Mouse (Mus musculus) forebrain, postnatal 0 days (tissue): ENCODE measurements around the gene Ift88. TPM values are rescaled to one million over a fixed set of nuclear protein-coding genes. Genes with fewer than 3 reads are reported as not detected.

ENCODE experiments used
- ATAC-seq: fragments of 200-750 bp; cut with Nextera tagmentation; 2 replicates; pipeline ENCODE4 v1.8.0; 2017; ENCODE audit warnings: mild to moderate bottlenecking, moderate library complexity
- DNase-seq: peaks from one replicate; pipeline ENCODE4 v3.0.0-alpha.2; 2015
- H3K27ac ChIP-seq: fragments of 300-500 bp; sonication (generic); 2 replicates; pipeline ENCODE4 v1.5.1; 2014; ENCODE audit warnings: low read depth, mild to moderate bottlenecking, antibody characterized with exemption, low read length, moderate library complexity, mixed read lengths
- H3K27me3 ChIP-seq: fragments of 300-500 bp; sonication (generic); 2 replicates; pipeline ENCODE4 v1.6.1; 2014; ENCODE audit warnings: mild to moderate bottlenecking, low read length, mixed read lengths; ENCODE audit not compliant: insufficient read depth
- H3K36me3 ChIP-seq: fragments of 300-500 bp; sonication (generic); 2 replicates; pipeline ENCODE4 v1.6.1; 2014; ENCODE audit warnings: mild to moderate bottlenecking, moderate library complexity; ENCODE audit not compliant: insufficient read depth
- H3K4me1 ChIP-seq: fragments of 300-500 bp; sonication (generic); 2 replicates; pipeline ENCODE4 v1.6.1; 2014; ENCODE audit warnings: antibody characterized with exemption; ENCODE audit not compliant: insufficient read depth
- H3K4me2 ChIP-seq: fragments of 300-500 bp; sonication (generic); 2 replicates; pipeline ENCODE4 v1.6.1; 2014; ENCODE audit warnings: low read depth, mild to moderate bottlenecking, moderate library complexity
- H3K4me3 ChIP-seq: fragments of 300-500 bp; sonication (generic); 2 replicates; pipeline ENCODE4 v1.5.1; 2014; ENCODE audit warnings: low read depth, low read length, mixed read lengths
- H3K9ac ChIP-seq: fragments of 300-500 bp; sonication (generic); 2 replicates; pipeline ENCODE4 v1.6.1; 2014; ENCODE audit warnings: mild to moderate bottlenecking
- H3K9me3 ChIP-seq: fragments of 300-500 bp; sonication (generic); 2 replicates; pipeline ENCODE4 v1.6.1; 2016; ENCODE audit warnings: low read length
- CTCF ChIP-seq: sonication (generic); IDR thresholded peaks from 2 replicates; pipeline ENCODE4 v1.5.1; 2016; ENCODE audit warnings: antibody characterized with exemption, control low read depth, low read depth
- WGBS: fragments of 180-500 bp; shearing (Covaris S2); extraction: QIAGEN DNeasy Blood & Tissue Kit; methylation state at CpG from one replicate; pipeline ENCODE4 v1.1.7; 2014; 5-methylcytosine and 5-hydroxymethylcytosine counted together
- polyA plus RNA-seq: library from polyadenylated mRNA; unstranded; fragments of >200 nt; fragmentation: Nextera tagmentation; extraction: Ambion mirVana; gene quantifications from 2 replicates; pipeline ENCODE4 v1.2.1, GENCODE M21; 2015
- total RNA-seq: library from RNA; depleted of rRNA; stranded (reverse); fragments of >200 nt; gene quantifications from 2 replicates; pipeline ENCODE4 v1.2.3, GENCODE M21; 2014; rRNA removed

Gene Ift88
- total and polyA plus RNA-seq, 2 experiments from 2014 or later, result 14.8 to 15.0 TPM

GRCm38 (mm10) chr14:57547062-57547461 is 123.2 kb downstream of the Ift88 start:
- H3K4me1 ChIP-seq, result no peaks in the 10 kb centered on the region
- ATAC-seq, result no peak
- DNase-seq, result no peak
- peaks cover 22% of the 10 kb centered on the region for H3K36me3 ChIP-seq
- H3K9ac ChIP-seq, result no peak overlapping the region
- 83% methylated on average over 5 of the region's 5 CpGs for WGBS
- H3K4me3 ChIP-seq, result no peak overlapping the region
- no peak overlapping the region for H3K4me2 ChIP-seq
- no peak for TF ChIP-seq CTCF
- H3K27me3 ChIP-seq, result no peaks in the 10 kb centered on the region
- H3K27ac ChIP-seq, result no peak overlapping the region
- H3K9me3 ChIP-seq, result no peaks in the 10 kb centered on the region

- no peak for ATAC-seq
- H3K4me1 ChIP-seq, result no peaks in the 10 kb centered on the region
- TF ChIP-seq CTCF, result no peak
Observed at GRCm38 (mm10) chr14:57552945-57553344, 129.1 kb downstream of the Ift88 start.

GRCm38 (mm10) chr14:57554434-57554833 is 130.6 kb downstream of the Ift88 start:
- WGBS, result 96% methylated on average over 5 of the region's 5 CpGs

More at GRCm38 (mm10) chr14:57552945-57553344, 129.1 kb downstream of the Ift88 start:
- H3K9ac ChIP-seq, result no peak overlapping the region
- no peaks in the 10 kb centered on the region for H3K9me3 ChIP-seq
- no peak for DNase-seq
- H3K4me3 ChIP-seq, result no peak overlapping the region
- H3K4me2 ChIP-seq, result no peak overlapping the region
- peaks cover 8% of the 10 kb centered on the region; the same call in 1 of the 2 replicates for H3K36me3 ChIP-seq
- no peak overlapping the region for H3K27ac ChIP-seq
- H3K27me3 ChIP-seq, result no peaks in the 10 kb centered on the region

GRCm38 (mm10) chr14:57555471-57556070 is 131.7 kb downstream of the Ift88 start:
- Histone ChIP-seq H3K4me3 (no peak overlapping the region), H3K27me3 (no peaks in the 10 kb centered on the region), H3K9ac (no peak overlapping the region), H3K4me2 (no peak overlapping the region), H3K4me1 (no peaks in the 10 kb centered on the region), H3K36me3 (no peaks in the 10 kb centered on the region), H3K9me3 (no peaks in the 10 kb centered on the region), H3K27ac (no peak overlapping the region)
- ATAC-seq (no peak), DNase-seq (no peak)
- 81% methylated on average over 7 of the region's 7 CpGs for WGBS
- TF ChIP-seq CTCF, result no peak

More at GRCm38 (mm10) chr14:57554434-57554833, 130.6 kb downstream of the Ift88 start:
- no peak for TF ChIP-seq CTCF
- ATAC-seq, result no peak
- no peaks in the 10 kb centered on the region for H3K27me3 ChIP-seq
- no peak overlapping the region for H3K27ac ChIP-seq
- no peak overlapping the region for H3K9ac ChIP-seq
- peaks cover 4% of the 10 kb centered on the region; the same call in 1 of the 2 replicates for H3K36me3 ChIP-seq
- no peaks in the 10 kb centered on the region for H3K4me1 ChIP-seq
- DNase-seq, result no peak
- no peak overlapping the region for H3K4me3 ChIP-seq
- H3K4me2 ChIP-seq, result no peak overlapping the region
- H3K9me3 ChIP-seq, result no peaks in the 10 kb centered on the region

GRCm38 (mm10) chr14:57556922-57557321 is 133.1 kb downstream of the Ift88 start:
- Histone ChIP-seq H3K27me3 (no peaks in the 10 kb centered on the region), H3K9me3 (no peaks in the 10 kb centered on the region), H3K4me2 (no peak overlapping the region), H3K9ac (no peak overlapping the region), H3K4me1 (no peaks in the 10 kb centered on the region), H3K4me3 (no peak overlapping the region), H3K36me3 (no peaks in the 10 kb centered on the region), H3K27ac (no peak overlapping the region)
- WGBS, result 90% methylated on average over 1 of the region's 1 CpGs
- ATAC-seq (no peak), DNase-seq (no peak)
- no peak for TF ChIP-seq CTCF

- Histone ChIP-seq H3K27me3 (no peaks in the 10 kb centered on the region), H3K9ac (no peak overlapping the region), H3K36me3 (no peaks in the 10 kb centered on the region), H3K27ac (no peak overlapping the region), H3K4me1 (peaks cover 2% of the 10 kb centered on the region; the same call in 1 of the 2 replicates), H3K4me3 (no peak overlapping the region), H3K4me2 (no peak overlapping the region), H3K9me3 (no peaks in the 10 kb centered on the region)
- TF ChIP-seq CTCF, result no peak
- no peak for DNase-seq
- WGBS, result 92% methylated on average over 6 of the region's 6 CpGs
- no peak for ATAC-seq
Observed at GRCm38 (mm10) chr14:57565626-57566025, 141.8 kb downstream of the Ift88 start.

Other genes starting within 250 kb of the Ift88 start
- 11.5 and 15.2 TPM in 2 replicates for gene Cryl1, start 25.5 kb upstream of the Ift88 start, total RNA-seq
- gene Cryl1, start 25.5 kb upstream of the Ift88 start, polyA plus RNA-seq, result 17.0 and 19.2 TPM in 2 replicates
- 38.8 and 47.6 TPM in 2 replicates for gene Il17d, start 100.7 kb downstream of the Ift88 start, total RNA-seq
- gene Il17d, start 100.7 kb downstream of the Ift88 start, polyA plus RNA-seq, result 8.5 and 9.8 TPM in 2 replicates
- gene Eef1akmt1, start 147.6 kb downstream of the Ift88 start, total RNA-seq, result 45.7 and 58.4 TPM in 2 replicates
- 82.9 and 84.9 TPM in 2 replicates for gene Eef1akmt1, start 147.6 kb downstream of the Ift88 start, polyA plus RNA-seq
- gene Xpo4, start 241.4 kb downstream of the Ift88 start, total RNA-seq, result 18.9 and 21.2 TPM in 2 replicates
- 6.0 and 8.5 TPM in 2 replicates for gene Xpo4, start 241.4 kb downstream of the Ift88 start, polyA plus RNA-seq